Mouse (Mus musculus): Measurements from ENCODE around the gene Scgb1b27.
"Not testable (repeated sequence)": the region's sequence is repeated elsewhere in the genome, so short reads cannot be mapped to it uniquely, and the experiment has no call there.

The Scgb1b27 gene

GRCm38 (mm10) chr7:34021183-34021582 is at the start of gene Scgb1b27:
Gene Scgb1b27 (plus strand): TSS chr7:34021483.
- DNase-seq (ENCODE audit: low spot score): not testable (repeated sequence)

GRCm38 (mm10) chr7:33982281-33982680 is 39.0 kb upstream of the Scgb1b27 start:
- DNase-seq (ENCODE audit: low spot score): peak; percentile 1

GRCm38 (mm10) chr7:34013842-34014241 is 7.4 kb upstream of the Scgb1b27 start, which contains the start of gene Scgb2b27:
Gene Scgb2b27 (minus strand): TSS chr7:34013942.
- DNase-seq (ENCODE audit: low spot score): no peak

GRCm38 (mm10) chr7:34025641-34026040 is 4.4 kb downstream of the Scgb1b27 start:
- DNase-seq (ENCODE audit: low spot score): no peak

- DNase-seq (ENCODE audit: low spot score): not testable (repeated sequence)
Observed at GRCm38 (mm10) chr7:34027202-34027601, 5.9 kb downstream of the Scgb1b27 start.

GRCm38 (mm10) chr7:34030026-34030425 is 8.7 kb downstream of the Scgb1b27 start:
- no peak for DNase-seq (ENCODE audit: low spot score)

GRCm38 (mm10) chr7:34034579-34034978 is 13.3 kb downstream of the Scgb1b27 start:
- DNase-seq (ENCODE audit: low spot score): not testable (repeated sequence)

- DNase-seq (ENCODE audit: low spot score): not testable (repeated sequence)
Observed at GRCm38 (mm10) chr7:34036076-34036815, 15.0 kb downstream of the Scgb1b27 start.

GRCm38 (mm10) chr7:34068132-34068531 is 46.8 kb downstream of the Scgb1b27 start:
- not testable (repeated sequence) for DNase-seq (ENCODE audit: low spot score)
